Mouse (Mus musculus) forebrain, embryonic 14.5 days (tissue): ENCODE measurements at regions not wholly inside any gene's neighbourhood (a gene's known extent, or its start where the extent isn't known, plus 50 kb on each side); places are given as distances from the start of the nearest gene placed in this dataset.
"Not testable (repeated sequence)": the region's sequence is repeated elsewhere in the genome, so short reads cannot be mapped to it uniquely, and the experiment has no call there.

Source experiments
- ATAC-seq: fragments of 200-750 bp; cut with Nextera tagmentation; 2 replicates; pipeline ENCODE4 v1.8.0; 2017; ENCODE audit warnings: mild to moderate bottlenecking, moderate library complexity
- DNase-seq: peaks from one replicate; pipeline ENCODE4 v3.0.0-alpha.2; 2015; ENCODE audit warnings: low spot score
- H3K27ac ChIP-seq: fragments of 300-500 bp; sonication (generic); 2 replicates; pipeline ENCODE4 v1.5.1; 2014; ENCODE audit warnings: low read depth, mild to moderate bottlenecking, control low read depth, low read length, moderate library complexity
- H3K27me3 ChIP-seq: fragments of 300-500 bp; sonication (generic); replicated peaks from 2 replicates; pipeline ENCODE4 v1.6.1; 2014; ENCODE audit warnings: low read length, control low read depth, mixed read lengths; ENCODE audit not compliant: control insufficient read depth, insufficient read depth
- H3K36me3 ChIP-seq: fragments of 300-500 bp; sonication (generic); 2 replicates; pipeline ENCODE4 v1.6.1; 2014; ENCODE audit warnings: low read length, control low read depth; ENCODE audit not compliant: control insufficient read depth, insufficient read depth
- H3K4me1 ChIP-seq: fragments of 300-500 bp; sonication (generic); 2 replicates; pipeline ENCODE4 v1.6.1; 2014; ENCODE audit warnings: antibody characterized with exemption, low read length, control low read depth; ENCODE audit not compliant: control insufficient read depth, insufficient read depth
- H3K4me2 ChIP-seq: fragments of 300-500 bp; sonication (generic); 2 replicates; pipeline ENCODE4 v1.6.1; 2014; ENCODE audit warnings: mild to moderate bottlenecking, control low read depth, low read length
- H3K4me3 ChIP-seq: fragments of 300-500 bp; sonication (generic); 2 replicates; pipeline ENCODE4 v1.5.1; 2014; ENCODE audit warnings: low read depth, low read length, control low read depth
- H3K9ac ChIP-seq: fragments of 300-500 bp; sonication (generic); 2 replicates; pipeline ENCODE4 v1.6.1; 2014; ENCODE audit warnings: mild to moderate bottlenecking, low read length, control low read depth, moderate library complexity
- H3K9me3 ChIP-seq: fragments of 300-500 bp; sonication (generic); replicated peaks from 2 replicates; pipeline ENCODE4 v1.6.1; 2016; ENCODE audit warnings: low read length, control low read depth, mixed read lengths; ENCODE audit not compliant: control insufficient read depth
- WGBS: fragments of 180-500 bp; shearing (Covaris S2); extraction: QIAGEN DNeasy Blood & Tissue Kit; methylation state at CpG from one replicate; pipeline ENCODE4 v1.1.7; 2014; 5-methylcytosine and 5-hydroxymethylcytosine counted together

GRCm38 (mm10) chr2:43072964-43073619, 419.7 kb upstream of the Lrp1b start:
- Histone ChIP-seq H3K4me2 (no peak overlapping the region), H3K27me3 (no peaks in the 10 kb centered on the region), H3K9ac (no peak overlapping the region), H3K36me3 (no peaks in the 10 kb centered on the region), H3K4me1 (no peaks in the 10 kb centered on the region), H3K4me3 (no peak overlapping the region), H3K27ac (no peak overlapping the region), H3K9me3 (no peaks in the 10 kb centered on the region)
- 77% methylated on average over 8 of the region's 8 CpGs for WGBS
- DNase-seq, result no peak
- ATAC-seq, result no peak

GRCm38 (mm10) chr2:43097560-43098233, 444.3 kb upstream of the Lrp1b start:
- Histone ChIP-seq H3K27me3 (no peaks in the 10 kb centered on the region), H3K4me2 (no peak overlapping the region), H3K4me3 (no peak overlapping the region), H3K4me1 (no peaks in the 10 kb centered on the region), H3K9ac (no peak overlapping the region), H3K9me3 (no peaks in the 10 kb centered on the region), H3K27ac (no peak overlapping the region), H3K36me3 (no peaks in the 10 kb centered on the region)
- WGBS, result 74% methylated on average over 4 of the region's 4 CpGs
- DNase-seq (peak; percentile 66), ATAC-seq (peak; percentile 80; the same call in 1 of the 2 replicates)

GRCm38 (mm10) chr2:43119862-43120261, 435.3 kb upstream of the Kynu start:
- H3K27ac ChIP-seq, result no peak overlapping the region
- no peaks in the 10 kb centered on the region for H3K4me1 ChIP-seq
- H3K4me2 ChIP-seq, result no peak overlapping the region
- no peak overlapping the region for H3K4me3 ChIP-seq
- no peaks in the 10 kb centered on the region for H3K9me3 ChIP-seq
- ATAC-seq (no peak), DNase-seq (peak; percentile 19)
- 92% methylated on average over 1 of the region's 1 CpGs for WGBS
- no peaks in the 10 kb centered on the region for H3K36me3 ChIP-seq
- no peak overlapping the region for H3K9ac ChIP-seq
- no peaks in the 10 kb centered on the region for H3K27me3 ChIP-seq

GRCm38 (mm10) chr2:43153574-43153973, 401.6 kb upstream of the Kynu start:
- Histone ChIP-seq H3K4me3 (no peak overlapping the region), H3K9ac (no peak overlapping the region), H3K4me1 (no peaks in the 10 kb centered on the region), H3K27ac (no peak overlapping the region), H3K9me3 (no peaks in the 10 kb centered on the region), H3K36me3 (no peaks in the 10 kb centered on the region), H3K4me2 (no peak overlapping the region), H3K27me3 (no peaks in the 10 kb centered on the region)
- DNase-seq, result no peak
- ATAC-seq, result no peak

- no peaks in the 10 kb centered on the region for H3K36me3 ChIP-seq
- no peak overlapping the region for H3K27ac ChIP-seq
- no peak overlapping the region for H3K9ac ChIP-seq
- H3K9me3 ChIP-seq, result no peaks in the 10 kb centered on the region
- H3K4me2 ChIP-seq, result no peak overlapping the region
- peak; percentile 5 for DNase-seq
- no peak for ATAC-seq
- no peaks in the 10 kb centered on the region for H3K4me1 ChIP-seq
- no peak overlapping the region for H3K4me3 ChIP-seq
- H3K27me3 ChIP-seq, result no peaks in the 10 kb centered on the region
Measured at GRCm38 (mm10) chr2:43182105-43182504, 373.0 kb upstream of the Kynu start.

GRCm38 (mm10) chr2:43195531-43195930, 359.6 kb upstream of the Kynu start:
- not testable (repeated sequence) for ATAC-seq, DNase-seq, H3K4me3 ChIP-seq, H3K27ac ChIP-seq, H3K36me3 ChIP-seq, H3K4me1 ChIP-seq, H3K9ac ChIP-seq, H3K9me3 ChIP-seq, H3K27me3 ChIP-seq, H3K4me2 ChIP-seq
- WGBS, result 94% methylated on average over 15 of the region's 15 CpGs

- H3K4me2 ChIP-seq, result no peak overlapping the region
- H3K27me3 ChIP-seq, result no peaks in the 10 kb centered on the region
- peak; percentile 76; the same call in 1 of the 2 replicates for ATAC-seq
- H3K9me3 ChIP-seq, result no peaks in the 10 kb centered on the region
- WGBS, result 36% methylated on average over 3 of the region's 3 CpGs
- peak; percentile 71 for DNase-seq
- H3K27ac ChIP-seq, result no peak overlapping the region
- H3K4me1 ChIP-seq, result no peaks in the 10 kb centered on the region
- no peak overlapping the region for H3K9ac ChIP-seq
- no peaks in the 10 kb centered on the region for H3K36me3 ChIP-seq
- no peak overlapping the region for H3K4me3 ChIP-seq
Measured at GRCm38 (mm10) chr2:43208223-43208622, 346.9 kb upstream of the Kynu start.

- H3K36me3 ChIP-seq, result no peaks in the 10 kb centered on the region
- ATAC-seq, result no peak
- no peaks in the 10 kb centered on the region for H3K4me1 ChIP-seq
- no peaks in the 10 kb centered on the region for H3K9me3 ChIP-seq
- no peak overlapping the region for H3K4me3 ChIP-seq
- WGBS, result 72% methylated on average over 2 of the region's 2 CpGs
- H3K27me3 ChIP-seq, result no peaks in the 10 kb centered on the region
- H3K27ac ChIP-seq, result no peak overlapping the region
- no peak for DNase-seq
- no peak overlapping the region for H3K4me2 ChIP-seq
- no peak overlapping the region for H3K9ac ChIP-seq
Measured at GRCm38 (mm10) chr2:43213901-43214300, 341.2 kb upstream of the Kynu start.

- no peaks in the 10 kb centered on the region for H3K27me3 ChIP-seq
- no peaks in the 10 kb centered on the region for H3K9me3 ChIP-seq
- no peaks in the 10 kb centered on the region for H3K36me3 ChIP-seq
- 10% methylated on average over 1 of the region's 1 CpGs for WGBS
- H3K4me1 ChIP-seq, result no peaks in the 10 kb centered on the region
- no peak overlapping the region for H3K4me3 ChIP-seq
- no peak overlapping the region for H3K9ac ChIP-seq
- H3K4me2 ChIP-seq, result no peak overlapping the region
- no peak overlapping the region for H3K27ac ChIP-seq
- peak; percentile 82 for DNase-seq
- ATAC-seq, result peak; percentile 76
Measured at GRCm38 (mm10) chr2:43217119-43217518, 338.0 kb upstream of the Kynu start.
